Mouse (Mus musculus) kidney, embryonic 14.5 days (tissue): Measurements from ENCODE around the gene Dhx35. TPM values are rescaled to one million over a fixed set of nuclear protein-coding genes. Genes with fewer than 3 reads are reported as not detected.

Experiments used
- ATAC-seq: fragments of 200-750 bp; cut with Nextera tagmentation; 2 replicates; pipeline ENCODE4 v1.8.0; 2017; ENCODE audit warnings: moderate number of reproducible peaks, mild to moderate bottlenecking, moderate TSS enrichment, moderate library complexity; ENCODE audit not compliant: low FRiP score, low TSS enrichment
- H3K27ac ChIP-seq: fragments of 300-500 bp; sonication (generic); 2 replicates; pipeline ENCODE4 v1.5.1; 2014; ENCODE audit warnings: low read depth, mild to moderate bottlenecking, low read length, moderate library complexity, mixed read lengths
- H3K27me3 ChIP-seq: fragments of 300-500 bp; sonication (generic); 2 replicates; pipeline ENCODE4 v1.6.1; 2014; ENCODE audit warnings: mild to moderate bottlenecking, low read length; ENCODE audit not compliant: control insufficient read depth, insufficient read depth
- H3K36me3 ChIP-seq: fragments of 300-500 bp; sonication (generic); 2 replicates; pipeline ENCODE4 v1.6.1; 2014; ENCODE audit warnings: low read length, mixed read lengths; ENCODE audit not compliant: control insufficient read depth, insufficient read depth
- H3K4me1 ChIP-seq: fragments of 300-500 bp; sonication (generic); 2 replicates; pipeline ENCODE4 v1.6.1; 2014; ENCODE audit warnings: low read length, mixed read lengths; ENCODE audit not compliant: control insufficient read depth, insufficient read depth
- H3K4me2 ChIP-seq: fragments of 300-500 bp; sonication (generic); replicated peaks from 2 replicates; pipeline ENCODE4 v1.6.1; 2014; ENCODE audit warnings: low read depth, mild to moderate bottlenecking, low read length
- H3K4me3 ChIP-seq: fragments of 300-500 bp; sonication (generic); 2 replicates; pipeline ENCODE4 v1.5.1; 2014; ENCODE audit warnings: mild to moderate bottlenecking, low read length
- H3K9ac ChIP-seq: fragments of 300-500 bp; sonication (generic); 2 replicates; pipeline ENCODE4 v1.6.1; 2014; ENCODE audit warnings: low read depth, mild to moderate bottlenecking, low read length, moderate library complexity
- H3K9me3 ChIP-seq: fragments of 300-500 bp; sonication (generic); 2 replicates; pipeline ENCODE4 v1.6.1; 2016; ENCODE audit warnings: low read length; ENCODE audit not compliant: control insufficient read depth
- WGBS: fragments of 180-500 bp; shearing (Covaris S2); extraction: QIAGEN DNeasy Blood & Tissue Kit; methylation state at CpG from one replicate; pipeline ENCODE4 v1.1.7; 2014; 5-methylcytosine and 5-hydroxymethylcytosine counted together
- polyA plus RNA-seq: library from polyadenylated mRNA; unstranded; fragments of >200 nt; fragmentation: Nextera tagmentation; extraction: Ambion mirVana; gene quantifications from 2 replicates; pipeline ENCODE4 v1.2.1, GENCODE M21; 2014

Dhx35 gene
- polyA plus RNA-seq, 1 experiment from 2014 or later, result 24.8 TPM

DNA sequence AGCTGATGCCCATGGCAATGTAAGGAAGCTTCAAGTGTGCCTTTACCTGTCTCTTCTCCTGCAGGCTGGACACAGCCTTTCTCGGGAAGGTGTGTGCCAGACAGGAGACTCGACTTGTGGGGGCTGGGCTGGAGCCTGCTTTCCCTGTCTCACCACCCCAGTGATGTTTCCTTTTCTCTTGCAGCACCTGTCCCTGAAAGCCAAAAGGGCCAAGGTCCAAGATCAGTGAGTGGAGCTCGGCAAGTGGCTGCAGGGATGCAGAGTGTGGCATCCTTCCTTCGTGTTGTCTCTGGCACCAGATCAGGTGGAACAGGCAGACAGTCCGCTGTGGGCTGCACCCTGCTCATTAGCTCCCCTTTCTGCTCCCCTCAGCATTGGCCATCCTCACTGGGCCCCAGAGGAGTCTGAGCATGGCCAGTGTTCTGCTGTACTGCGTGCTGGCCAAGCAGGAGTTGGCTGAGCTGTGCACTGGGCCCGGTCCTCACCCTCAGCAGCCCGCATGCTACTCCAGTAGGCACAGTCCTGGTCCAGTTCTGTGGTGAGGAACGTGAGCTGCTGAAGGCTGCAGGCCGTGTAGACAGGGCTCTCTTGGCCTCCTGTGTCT lies 62.4 kb downstream of the Dhx35 start:
- Histone ChIP-seq H3K36me3 (peaks cover 21% of the 10 kb centered on the region), H3K4me2 (no peak overlapping the region), H3K4me3 (no peak overlapping the region), H3K27ac (no peak overlapping the region), H3K9ac (no peak overlapping the region), H3K4me1 (no peaks in the 10 kb centered on the region), H3K27me3 (no peaks in the 10 kb centered on the region), H3K9me3 (no peaks in the 10 kb centered on the region)
- no peak for ATAC-seq
- 93% methylated on average over 10 of the region's 10 CpGs for WGBS

DNA sequence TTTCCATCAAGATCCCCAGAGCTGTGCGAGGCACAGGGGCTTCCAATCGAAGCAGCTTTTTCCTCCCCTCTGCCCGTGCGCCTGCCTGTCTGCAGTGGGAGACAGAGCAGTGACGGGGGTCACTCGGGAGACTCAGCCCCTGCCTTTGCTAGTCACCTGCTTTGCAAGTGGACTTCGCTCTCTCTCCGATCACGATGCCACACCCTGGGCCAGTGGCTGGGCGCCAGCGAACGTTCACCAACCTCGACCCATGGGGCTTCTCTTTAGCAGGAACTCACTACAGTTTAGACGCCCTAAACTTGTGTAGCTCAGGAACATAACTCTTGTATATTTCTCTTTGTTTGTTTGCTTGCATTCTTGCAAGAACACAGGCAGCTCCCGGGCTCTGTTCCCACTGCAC lies 63.0 kb downstream of the Dhx35 start:
- H3K4me2 ChIP-seq, result no peak overlapping the region
- WGBS, result 84% methylated on average over 15 of the region's 15 CpGs
- H3K9ac ChIP-seq, result no peak overlapping the region
- no peak for ATAC-seq
- no peak overlapping the region for H3K4me3 ChIP-seq
- H3K4me1 ChIP-seq, result no peaks in the 10 kb centered on the region
- no peaks in the 10 kb centered on the region for H3K27me3 ChIP-seq
- H3K36me3 ChIP-seq, result peaks cover 20% of the 10 kb centered on the region
- no peak overlapping the region for H3K27ac ChIP-seq
- no peaks in the 10 kb centered on the region for H3K9me3 ChIP-seq

DNA sequence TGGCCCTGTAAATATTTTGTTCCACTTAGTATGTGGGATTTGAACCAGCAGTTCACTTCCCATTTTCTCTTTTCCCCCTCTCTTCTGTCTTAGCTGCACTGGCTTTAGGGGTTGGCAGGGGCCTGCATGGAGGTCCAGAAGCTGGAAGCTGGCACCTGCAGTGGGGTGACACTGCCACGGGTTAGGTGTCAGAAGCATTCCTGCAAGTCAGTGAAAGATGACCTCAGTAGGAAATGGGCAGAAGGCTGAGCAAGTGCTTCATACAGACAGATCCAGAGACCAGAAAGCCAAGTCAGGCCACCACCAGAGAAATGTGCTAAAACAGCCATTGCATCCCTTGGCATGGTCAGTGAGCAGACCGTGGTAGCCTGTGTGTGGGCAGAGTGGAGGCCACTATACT lies 66.5 kb downstream of the Dhx35 start:
- Histone ChIP-seq H3K9me3 (no peaks in the 10 kb centered on the region), H3K27me3 (no peaks in the 10 kb centered on the region), H3K4me1 (no peaks in the 10 kb centered on the region), H3K27ac (no peak overlapping the region), H3K9ac (no peak overlapping the region), H3K36me3 (peaks cover 11% of the 10 kb centered on the region), H3K4me3 (no peak overlapping the region), H3K4me2 (no peak overlapping the region)
- 62% methylated on average over 2 of the region's 2 CpGs for WGBS
- ATAC-seq, result no peak

DNA sequence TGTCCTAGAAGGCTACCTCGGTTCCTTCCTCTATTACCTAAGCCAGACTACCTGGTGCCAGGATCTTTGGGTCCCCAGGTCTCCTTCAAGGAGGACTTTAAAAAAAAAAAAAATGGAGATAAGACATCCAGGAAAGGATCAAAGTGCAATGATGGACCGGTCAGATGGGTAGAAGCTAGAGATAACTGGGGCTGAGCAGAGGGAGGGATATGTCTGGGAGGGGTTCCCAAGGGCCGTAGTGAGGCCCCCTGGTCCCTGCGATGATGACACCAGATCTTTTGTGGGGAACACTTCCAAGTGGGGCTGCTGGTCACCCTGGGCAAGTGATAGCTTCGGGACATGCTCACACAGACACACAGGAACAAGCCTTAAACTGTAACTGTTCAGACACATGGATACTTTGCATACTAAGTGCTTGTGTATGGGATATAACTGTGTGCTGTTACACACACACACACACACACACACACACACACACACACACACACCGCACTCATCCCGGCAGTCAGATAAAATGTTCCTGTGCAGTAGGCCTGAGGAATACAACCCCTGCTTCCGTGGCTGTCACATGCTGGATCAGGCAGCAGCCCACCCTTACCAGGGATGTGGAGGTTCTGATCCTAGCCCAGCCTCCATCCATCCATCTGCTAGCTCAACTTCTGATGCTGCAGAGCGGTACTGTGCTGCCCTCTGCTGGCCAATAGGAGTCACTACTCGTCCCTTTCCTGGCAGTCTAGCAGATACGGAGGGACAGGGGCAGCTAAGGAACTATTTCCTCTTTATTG lies 68.9 kb downstream of the Dhx35 start:
- no peaks in the 10 kb centered on the region; the same call in 1 of the 2 replicates for H3K36me3 ChIP-seq
- 52% methylated on average over 11 of the region's 11 CpGs for WGBS
- no peak for ATAC-seq
- H3K4me3 ChIP-seq, result no peak overlapping the region
- H3K9me3 ChIP-seq, result no peaks in the 10 kb centered on the region
- no peak overlapping the region for H3K27ac ChIP-seq
- no peaks in the 10 kb centered on the region for H3K27me3 ChIP-seq
- H3K4me1 ChIP-seq, result 0 out of 2 replicates have a peak, but pooled peaks cover 3% of the 10 kb centered on the region
- H3K9ac ChIP-seq, result no peak overlapping the region
- H3K4me2 ChIP-seq, result no peak overlapping the region

DNA sequence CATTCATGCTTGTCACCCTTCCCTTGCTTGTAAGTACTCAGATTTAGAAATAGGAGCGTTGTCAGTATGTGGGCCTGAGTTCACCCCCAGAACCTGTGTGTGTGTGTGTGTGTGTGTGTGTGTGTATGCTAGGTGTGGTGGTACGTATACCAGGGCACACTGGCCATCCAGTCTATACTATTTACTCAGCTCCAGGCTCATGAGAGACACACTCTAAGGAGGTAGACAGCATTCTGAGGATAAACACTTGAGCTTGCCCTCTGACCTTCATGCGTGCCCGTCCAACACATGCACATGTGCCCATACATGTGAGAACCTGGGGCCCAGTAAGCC lies 69.5 kb downstream of the Dhx35 start:
- WGBS, result 82% methylated on average over 4 of the region's 4 CpGs
- no peak overlapping the region for H3K4me3 ChIP-seq
- 0 out of 2 replicates have a peak, but pooled peaks cover 3% of the 10 kb centered on the region for H3K4me1 ChIP-seq

DNA sequence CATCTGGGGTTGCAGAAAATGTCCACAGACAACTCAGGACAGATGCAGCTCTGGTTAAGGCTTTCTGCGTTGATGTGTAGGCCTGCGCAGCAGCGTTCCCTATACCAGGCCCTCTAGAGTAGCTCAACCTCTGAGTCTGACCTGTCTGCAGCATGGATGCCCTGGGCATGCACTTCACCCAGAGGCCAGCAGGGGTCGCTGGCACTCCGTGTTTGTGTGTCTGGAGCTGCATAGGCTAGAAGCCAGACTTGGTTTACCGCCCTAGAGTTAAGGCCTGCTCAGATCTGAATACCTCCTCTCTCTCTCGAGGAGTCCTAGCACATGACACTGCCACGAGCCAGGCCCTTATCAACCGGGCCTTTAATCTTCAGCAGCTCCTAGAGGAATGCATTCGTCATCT lies 70.8 kb downstream of the Dhx35 start:
- Histone ChIP-seq H3K36me3 (no peaks in the 10 kb centered on the region), H3K9me3 (no peaks in the 10 kb centered on the region), H3K27me3 (no peaks in the 10 kb centered on the region), H3K9ac (no peak overlapping the region), H3K27ac (no peak overlapping the region), H3K4me3 (no peak overlapping the region), H3K4me2 (no peak overlapping the region), H3K4me1 (0 out of 2 replicates have a peak, but pooled peaks cover 3% of the 10 kb centered on the region)
- peak; percentile 56 for ATAC-seq
- WGBS, result 28% methylated on average over 10 of the region's 10 CpGs

More for the DNA sequence above, 69.5 kb downstream of the Dhx35 start:
- Histone ChIP-seq H3K27ac (no peak overlapping the region), H3K9ac (no peak overlapping the region), H3K36me3 (no peaks in the 10 kb centered on the region; the same call in 1 of the 2 replicates), H3K9me3 (no peaks in the 10 kb centered on the region), H3K27me3 (no peaks in the 10 kb centered on the region), H3K4me2 (no peak overlapping the region)
- ATAC-seq, result no peak

DNA sequence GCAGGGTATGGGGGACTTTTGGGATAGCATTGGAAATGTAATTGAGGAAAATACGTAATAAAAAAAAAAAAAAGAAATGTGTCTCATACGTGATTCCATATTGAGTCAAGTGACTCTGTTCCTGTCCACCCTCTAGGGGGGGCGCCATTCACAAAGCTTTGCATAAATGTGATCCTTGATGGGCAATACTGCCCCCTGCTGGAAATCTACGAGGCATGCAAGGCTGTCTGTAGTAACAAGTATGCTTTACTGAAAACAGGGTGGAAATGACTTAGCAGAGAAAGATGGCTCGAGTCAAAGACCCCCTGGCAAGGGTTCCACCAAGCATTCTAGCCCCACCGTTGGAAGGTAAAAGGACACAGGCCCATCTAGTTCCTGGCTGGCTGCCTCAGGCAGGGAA lies 92.0 kb downstream of the Dhx35 start:
- no peaks in the 10 kb centered on the region for H3K36me3 ChIP-seq
- no peaks in the 10 kb centered on the region for H3K4me1 ChIP-seq
- no peak for ATAC-seq
- H3K27ac ChIP-seq, result no peak overlapping the region
- H3K9me3 ChIP-seq, result no peaks in the 10 kb centered on the region
- 64% methylated on average over 6 of the region's 6 CpGs for WGBS
- no peaks in the 10 kb centered on the region for H3K27me3 ChIP-seq
- H3K4me3 ChIP-seq, result no peak overlapping the region
- H3K9ac ChIP-seq, result no peak overlapping the region
- H3K4me2 ChIP-seq, result no peak overlapping the region

DNA sequence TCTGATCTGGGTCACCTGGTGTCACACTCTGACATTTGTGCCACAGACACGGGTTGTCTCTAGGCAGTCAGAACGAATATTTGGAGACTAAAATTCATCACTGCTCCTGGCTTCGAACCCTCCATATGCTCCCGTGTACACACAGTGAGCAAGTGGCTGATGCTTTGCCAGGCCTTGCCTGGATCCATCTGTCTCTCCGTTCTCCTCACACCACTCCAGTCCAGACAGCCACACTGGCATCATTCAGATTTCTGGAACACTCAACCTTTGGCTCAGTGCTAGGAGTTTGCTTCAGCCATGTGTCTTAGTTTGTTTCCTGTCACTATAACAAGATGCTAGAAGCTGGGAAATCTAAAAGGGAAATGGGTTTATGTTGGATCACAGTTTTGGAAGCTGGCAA lies 93.9 kb downstream of the Dhx35 start:
- no peak overlapping the region for H3K27ac ChIP-seq

DNA sequence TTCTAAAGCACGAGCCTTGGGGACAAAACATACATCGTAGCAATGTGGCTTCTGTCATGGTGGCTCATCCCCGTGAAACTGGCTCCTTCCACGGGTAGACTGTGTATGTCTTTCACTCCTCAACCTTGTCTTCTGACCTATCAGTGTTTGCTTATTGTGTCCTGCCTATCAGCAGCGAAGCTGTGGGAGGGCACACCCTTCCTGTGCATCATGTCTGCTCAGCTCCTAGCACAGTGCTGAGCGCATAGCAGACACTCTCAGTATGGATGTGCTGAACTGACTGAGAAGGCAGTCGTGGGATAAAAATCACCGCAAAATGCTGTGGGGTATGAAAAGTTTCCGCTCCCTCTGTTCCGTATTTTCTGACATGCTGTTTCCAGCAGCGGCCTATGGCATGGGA lies 94.6 kb downstream of the Dhx35 start:
- ATAC-seq, result no peak
- Histone ChIP-seq H3K9me3 (no peaks in the 10 kb centered on the region), H3K36me3 (no peaks in the 10 kb centered on the region), H3K4me2 (no peak overlapping the region), H3K27ac (no peak overlapping the region), H3K27me3 (no peaks in the 10 kb centered on the region), H3K4me1 (no peaks in the 10 kb centered on the region), H3K9ac (no peak overlapping the region), H3K4me3 (no peak overlapping the region)
- 74% methylated on average over 11 of the region's 11 CpGs for WGBS

More for the DNA sequence above, 93.9 kb downstream of the Dhx35 start:
- H3K4me2 ChIP-seq, result no peak overlapping the region
- no peak for ATAC-seq
- H3K4me3 ChIP-seq, result no peak overlapping the region
- H3K4me1 ChIP-seq, result no peaks in the 10 kb centered on the region
- no peaks in the 10 kb centered on the region for H3K9me3 ChIP-seq
- no peaks in the 10 kb centered on the region for H3K36me3 ChIP-seq
- H3K9ac ChIP-seq, result no peak overlapping the region
- H3K27me3 ChIP-seq, result no peaks in the 10 kb centered on the region
- WGBS, result 88% methylated on average over 5 of the region's 5 CpGs
